ENCODE assay signal across 18 mouse cellular contexts in the genomic region with DNA sequence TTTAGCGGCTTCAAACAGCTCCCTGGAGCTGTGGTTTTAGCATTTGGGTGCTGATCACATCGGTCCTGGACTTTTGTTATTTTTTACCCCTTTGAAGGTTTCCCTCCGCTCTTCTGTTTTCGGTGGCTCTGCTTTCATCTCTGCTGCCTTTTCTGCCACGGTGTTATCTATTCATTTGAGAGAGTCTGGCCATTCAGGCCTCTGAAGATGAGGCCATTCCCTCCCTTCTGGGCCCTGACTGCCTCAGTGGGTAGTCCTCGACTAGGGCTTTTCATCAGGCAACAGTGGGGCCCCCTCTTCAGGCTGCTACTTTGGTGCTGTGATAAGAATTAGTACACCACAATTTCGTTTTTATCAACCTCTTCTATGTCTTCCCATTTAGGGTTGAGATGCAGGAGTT.
"Had no signal": no experiment of that assay in that cellular context is flagged by ENCODE, and none has a peak within 500 bp of the region (broad histone marks: within the 10 kb centered on the region; RNA-seq: fewer than 3 reads in every experiment).

No protein-coding gene starts in this region.

- ATAC-seq: midbrain, embryonic 13.5 days; midbrain, embryonic 15.5 days had no signal

- H3K4me3 ChIP-seq: midbrain, embryonic 13.5 days; midbrain, embryonic 15.5 days; myocyte; neural tube, embryonic 13.5 days; neural tube, embryonic 15.5 days had no signal

- H3K27me3 ChIP-seq: midbrain, embryonic 13.5 days; midbrain, embryonic 15.5 days; neural tube, embryonic 13.5 days; neural tube, embryonic 15.5 days had no signal

- H3K9me3 ChIP-seq: midbrain, embryonic 13.5 days; midbrain, embryonic 15.5 days; neural tube, embryonic 13.5 days; neural tube, embryonic 15.5 days had no signal

- DNase-seq: lung, adult 18-20 months; lung, embryonic 14.5 days; lung, postnatal 10 days; lung, postnatal 4 days; retina, postnatal 1 day; right cerebral cortex, adult 18-20 months; right cerebral cortex, postnatal 25 days; right cerebral cortex, postnatal 4 days; spleen, adult 18-20 months; thymus, adult 18-20 months; thymus, postnatal 14 days; thymus, postnatal 36 days had no signal

- H3K9ac ChIP-seq: lung, embryonic 14.5 days; midbrain, embryonic 13.5 days; midbrain, embryonic 15.5 days; neural tube, embryonic 13.5 days; neural tube, embryonic 15.5 days had no signal

- H3K36me3 ChIP-seq: midbrain, embryonic 13.5 days; midbrain, embryonic 15.5 days; neural tube, embryonic 13.5 days; neural tube, embryonic 15.5 days had no signal

- H3K27ac ChIP-seq: midbrain, embryonic 13.5 days; midbrain, embryonic 15.5 days; neural tube, embryonic 13.5 days; neural tube, embryonic 15.5 days had no signal

- H3K4me2 ChIP-seq: lung, embryonic 14.5 days; midbrain, embryonic 11.5 days; midbrain, embryonic 13.5 days; midbrain, embryonic 15.5 days; neural tube, embryonic 13.5 days; neural tube, embryonic 15.5 days had no signal
